Mouse (Mus musculus) midbrain, postnatal 0 days (tissue): Measurements from ENCODE around the gene Arl5c. TPM values are rescaled to one million over a fixed set of nuclear protein-coding genes. Genes with fewer than 3 reads are reported as not detected.

ENCODE experiments used
- ATAC-seq: fragments of 200-750 bp; cut with Nextera tagmentation; 2 replicates; pipeline ENCODE4 v1.8.0; 2017; ENCODE audit warnings: moderate number of reproducible peaks, mild to moderate bottlenecking, moderate TSS enrichment, moderate library complexity; ENCODE audit not compliant: low FRiP score
- DNase-seq: peaks from one replicate; pipeline ENCODE4 v3.0.0-alpha.2; 2015; ENCODE audit warnings: low spot score
- H3K27ac ChIP-seq: fragments of 300-500 bp; sonication (generic); 2 replicates; pipeline ENCODE4 v1.5.1; 2014; ENCODE audit warnings: low read depth, mild to moderate bottlenecking, low read length, mixed read lengths
- H3K27me3 ChIP-seq: fragments of 300-500 bp; sonication (generic); 2 replicates; pipeline ENCODE4 v1.6.1; 2014; ENCODE audit warnings: low read length, control low read depth, mixed read lengths; ENCODE audit not compliant: insufficient read depth
- H3K36me3 ChIP-seq: fragments of 300-500 bp; sonication (generic); 2 replicates; pipeline ENCODE4 v1.6.1; 2014; ENCODE audit warnings: low read length, control low read depth, mixed read lengths; ENCODE audit not compliant: insufficient read depth
- H3K4me1 ChIP-seq: fragments of 300-500 bp; sonication (generic); 2 replicates; pipeline ENCODE4 v1.6.1; 2014; ENCODE audit warnings: mild to moderate bottlenecking, control low read depth, antibody characterized with exemption, low read length, mixed read lengths; ENCODE audit not compliant: insufficient read depth
- H3K4me2 ChIP-seq: fragments of 300-500 bp; sonication (generic); 2 replicates; pipeline ENCODE4 v1.6.1; 2014; ENCODE audit warnings: low read depth, mild to moderate bottlenecking, low read length, mixed read lengths; ENCODE audit not compliant: poor library complexity, severe bottlenecking
- H3K4me3 ChIP-seq: fragments of 300-500 bp; sonication (generic); 2 replicates; pipeline ENCODE4 v1.5.1; 2014; ENCODE audit warnings: low read depth, mild to moderate bottlenecking, low read length, moderate library complexity
- H3K9ac ChIP-seq: fragments of 300-500 bp; sonication (generic); replicated peaks from 2 replicates; pipeline ENCODE4 v1.6.1; 2014; ENCODE audit warnings: mild to moderate bottlenecking, low read length, moderate library complexity, mixed read lengths; ENCODE audit not compliant: poor library complexity, severe bottlenecking
- H3K9me3 ChIP-seq: fragments of 300-500 bp; sonication (generic); 2 replicates; pipeline ENCODE4 v1.6.1; 2016; ENCODE audit warnings: low read length, control low read depth
- CTCF ChIP-seq: IDR thresholded peaks from 2 replicates; pipeline ENCODE4 v1.5.1; 2016; ENCODE audit warnings: antibody characterized with exemption, mild to moderate bottlenecking
- WGBS: fragments of 180-500 bp; shearing (Covaris S2); extraction: QIAGEN DNeasy Blood & Tissue Kit; methylation state at CpG from one replicate; pipeline ENCODE4 v1.1.7; 2014; 5-methylcytosine and 5-hydroxymethylcytosine counted together
- polyA plus RNA-seq: library from polyadenylated mRNA; unstranded; fragments of >200 nt; fragmentation: Nextera tagmentation; extraction: Ambion mirVana; gene quantifications from 2 replicates; pipeline ENCODE4 v1.2.1, GENCODE M21; 2015
- total RNA-seq: library from RNA; depleted of rRNA; stranded (reverse); fragments of >200 nt; gene quantifications from 2 replicates; pipeline ENCODE4 v1.2.3, GENCODE M21; 2014

The Arl5c gene
- total and polyA plus RNA-seq, 2 experiments from 2014 or later = 1.1 to 2.9 TPM

DNA sequence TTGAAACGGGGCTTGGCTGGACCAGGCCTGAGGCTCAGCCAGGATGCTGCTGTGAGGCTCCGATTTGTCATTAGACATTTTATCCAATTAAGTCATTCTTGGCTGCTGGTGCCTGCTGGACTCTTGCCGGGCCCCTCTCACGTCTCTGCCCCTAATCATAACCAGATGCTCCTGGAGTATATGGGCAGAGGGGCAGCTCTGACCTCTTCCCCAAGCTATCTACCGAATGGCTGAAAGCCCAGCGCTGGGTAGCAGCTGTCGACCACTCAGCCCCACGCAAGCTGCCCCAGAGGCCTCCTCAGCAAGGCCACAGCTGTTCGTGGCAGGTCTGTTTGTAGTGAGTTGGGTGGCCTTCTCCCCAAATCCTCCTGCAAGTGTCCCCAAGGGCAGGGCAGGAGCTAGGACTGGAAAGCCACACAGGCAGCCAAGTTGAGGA lies 15.4 kb downstream of the Arl5c start:
- Histone ChIP-seq H3K27ac (no peak overlapping the region), H3K9ac (no peak overlapping the region), H3K27me3 (peaks cover 6% of the 10 kb centered on the region), H3K4me2 (no peak overlapping the region), H3K36me3 (no peaks in the 10 kb centered on the region), H3K4me1 (no peaks in the 10 kb centered on the region), H3K4me3 (no peak overlapping the region), H3K9me3 (no peaks in the 10 kb centered on the region)
- DNase-seq = peak; percentile 76
- no peak for ATAC-seq
- no peak for TF ChIP-seq CTCF
- 75% methylated on average over 9 of the region's 9 CpGs for WGBS

DNA sequence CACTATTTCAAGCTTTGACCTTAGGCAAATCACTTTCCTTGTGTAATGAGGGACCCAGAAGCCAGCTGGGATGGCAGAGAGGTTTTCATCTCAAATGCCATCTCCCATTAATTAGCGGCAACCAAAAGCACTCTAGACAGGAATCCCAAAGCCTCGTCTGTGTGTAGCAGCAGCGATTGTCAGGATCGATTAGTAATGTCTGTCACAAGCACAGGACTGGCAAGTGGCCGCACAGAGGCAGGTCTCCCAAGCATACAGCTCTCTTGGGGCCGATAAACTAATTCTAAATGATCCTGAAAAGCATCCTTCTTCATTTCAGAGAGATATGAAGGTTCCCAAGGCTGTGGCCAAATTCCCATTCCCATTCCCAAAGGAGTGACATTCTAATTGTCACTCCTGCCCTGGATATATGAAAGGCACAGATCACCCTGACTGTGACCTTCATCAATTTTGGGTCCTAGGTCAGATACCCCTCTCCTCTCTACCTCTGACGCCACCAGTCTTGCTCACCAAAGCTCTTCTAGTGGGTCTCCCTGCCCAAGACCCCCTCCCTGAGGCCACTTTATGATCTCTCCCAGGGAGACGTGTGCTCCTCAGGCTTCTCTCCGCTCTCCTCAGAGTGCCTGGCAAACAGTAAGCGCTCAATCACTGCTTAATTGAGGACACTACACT lies 16.0 kb downstream of the Arl5c start:
- no peak overlapping the region for H3K27ac ChIP-seq
- no peak overlapping the region for H3K4me3 ChIP-seq
- ATAC-seq (no peak), DNase-seq (no peak)
- H3K27me3 ChIP-seq = peaks cover under 1% of the 10 kb centered on the region
- H3K4me1 ChIP-seq = no peaks in the 10 kb centered on the region
- no peak overlapping the region for H3K4me2 ChIP-seq
- WGBS = 74% methylated on average over 10 of the region's 10 CpGs
- H3K9me3 ChIP-seq = no peaks in the 10 kb centered on the region
- no peaks in the 10 kb centered on the region for H3K36me3 ChIP-seq
- no peak for TF ChIP-seq CTCF
- no peak overlapping the region for H3K9ac ChIP-seq

DNA sequence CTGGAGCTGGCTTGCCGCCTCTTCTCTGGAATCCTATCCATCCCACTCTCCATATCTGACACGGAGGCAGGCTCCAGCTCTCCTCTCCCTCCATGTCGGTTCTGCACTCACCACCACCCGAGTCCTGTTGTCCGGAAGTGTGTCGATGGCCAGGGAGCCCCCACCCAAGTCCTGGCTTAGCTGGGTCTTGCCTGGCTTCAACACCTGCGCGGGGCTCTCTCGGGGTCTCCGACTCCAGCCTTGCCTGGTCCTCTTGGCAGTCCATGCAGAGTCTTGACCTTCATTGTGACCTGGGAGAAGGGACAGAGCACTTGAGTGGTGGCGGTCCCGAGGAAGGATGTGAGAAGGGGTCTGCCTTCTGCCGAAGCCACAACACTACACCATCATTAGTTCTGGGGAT lies 17.6 kb downstream of the Arl5c start:
- Histone ChIP-seq H3K4me2 (no peak overlapping the region), H3K27me3 (no peaks in the 10 kb centered on the region), H3K9ac (no peak overlapping the region), H3K4me1 (no peaks in the 10 kb centered on the region), H3K36me3 (no peaks in the 10 kb centered on the region), H3K4me3 (no peak overlapping the region), H3K9me3 (no peaks in the 10 kb centered on the region), H3K27ac (no peak overlapping the region)
- WGBS = 91% methylated on average over 13 of the region's 13 CpGs
- no peak for DNase-seq
- no peak for ATAC-seq
- TF ChIP-seq CTCF = no peak

DNA sequence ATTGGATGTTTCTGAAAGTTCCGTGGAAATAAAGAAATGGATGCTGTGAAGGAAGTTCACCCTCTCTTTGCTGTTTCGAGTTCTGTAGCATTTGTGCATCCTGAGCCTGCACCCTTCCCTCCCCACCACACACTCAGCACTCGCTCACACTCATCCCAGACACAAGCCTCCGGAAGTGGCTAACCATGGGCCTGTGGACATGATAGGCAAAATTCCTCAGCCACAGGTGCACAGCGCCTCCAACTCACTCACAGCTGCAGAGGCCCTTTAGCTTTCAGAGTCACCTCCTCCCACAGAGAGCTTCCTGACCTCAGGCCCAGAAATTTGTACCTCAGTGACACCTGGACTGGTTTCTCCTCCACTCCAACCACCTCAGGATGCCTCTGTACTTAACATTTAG lies 18.2 kb downstream of the Arl5c start:
- DNase-seq (no peak), ATAC-seq (no peak)
- no peak overlapping the region for H3K4me3 ChIP-seq
- WGBS = 85% methylated on average over 5 of the region's 5 CpGs
- no peak overlapping the region for H3K27ac ChIP-seq
- no peaks in the 10 kb centered on the region for H3K9me3 ChIP-seq
- H3K4me1 ChIP-seq = no peaks in the 10 kb centered on the region
- no peaks in the 10 kb centered on the region for H3K36me3 ChIP-seq
- no peak overlapping the region for H3K4me2 ChIP-seq
- TF ChIP-seq CTCF = no peak
- no peaks in the 10 kb centered on the region for H3K27me3 ChIP-seq
- H3K9ac ChIP-seq = no peak overlapping the region

DNA sequence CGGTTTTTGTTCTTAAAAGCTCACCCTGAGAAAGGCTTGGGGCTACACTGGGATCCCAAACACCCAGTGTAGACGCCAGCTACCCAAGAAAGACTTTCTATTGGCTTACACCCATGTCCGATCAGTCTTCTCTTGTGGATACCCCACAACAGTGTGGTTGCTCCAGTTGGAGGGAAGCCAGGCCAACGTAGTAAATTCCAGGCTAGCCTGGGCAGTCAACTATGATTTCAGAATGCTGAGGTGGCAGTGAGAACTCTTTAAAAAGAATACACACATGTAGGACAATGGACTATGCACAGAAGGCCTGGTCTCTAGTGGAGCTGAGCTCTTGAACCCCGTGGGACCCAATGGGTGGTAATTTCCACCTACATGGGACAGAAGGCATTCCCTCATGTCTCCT lies 21.2 kb downstream of the Arl5c start:
- no peaks in the 10 kb centered on the region for H3K27me3 ChIP-seq
- TF ChIP-seq CTCF = no peak
- H3K9me3 ChIP-seq = no peaks in the 10 kb centered on the region
- no peak overlapping the region for H3K27ac ChIP-seq
- no peak overlapping the region for H3K9ac ChIP-seq
- no peak for DNase-seq
- ATAC-seq = no peak
- 88% methylated on average over 5 of the region's 5 CpGs for WGBS
- no peak overlapping the region for H3K4me3 ChIP-seq
- H3K4me1 ChIP-seq = no peaks in the 10 kb centered on the region
- H3K36me3 ChIP-seq = no peaks in the 10 kb centered on the region
- no peak overlapping the region for H3K4me2 ChIP-seq

DNA sequence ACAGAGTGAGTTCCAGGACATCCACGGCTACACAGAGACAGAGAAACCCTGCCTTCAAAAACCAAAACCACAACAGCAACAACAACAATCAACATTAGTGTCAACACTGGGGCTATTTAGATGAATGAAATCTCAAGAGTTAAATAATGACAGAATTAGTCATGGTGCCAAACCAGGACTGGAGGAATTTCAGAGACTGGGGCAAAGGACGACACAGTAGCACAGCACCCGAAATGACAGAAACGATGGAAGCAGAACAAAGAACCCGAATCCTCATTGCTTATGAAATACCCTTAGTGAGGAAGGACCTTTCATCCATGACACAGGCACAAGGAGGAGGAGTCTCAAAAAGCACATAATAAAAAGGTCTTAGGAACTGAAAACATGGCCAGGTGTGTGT lies 21.8 kb downstream of the Arl5c start:
- no peak for TF ChIP-seq CTCF
- no peaks in the 10 kb centered on the region for H3K27me3 ChIP-seq
- 82% methylated on average over 5 of the region's 5 CpGs for WGBS
- no peaks in the 10 kb centered on the region for H3K36me3 ChIP-seq
- DNase-seq (no peak), ATAC-seq (no peak)
- no peaks in the 10 kb centered on the region for H3K9me3 ChIP-seq
- H3K4me2 ChIP-seq = no peak overlapping the region
- H3K4me1 ChIP-seq = no peaks in the 10 kb centered on the region
- H3K9ac ChIP-seq = no peak overlapping the region
- H3K4me3 ChIP-seq = no peak overlapping the region
- H3K27ac ChIP-seq = no peak overlapping the region
